Mouse (Mus musculus) MEL (cell line): ENCODE results near the gene Gata2. TPM values are rescaled to one million over a fixed set of nuclear protein-coding genes. Genes with fewer than 3 reads are reported as not detected.

Experiments used
- DNase-seq: peaks from one replicate; pipeline ENCODE4 v3.0.0; 2011; ENCODE audit warnings: low read depth, low spot score
- H3K27ac ChIP-seq: 2 replicates; pipeline ENCODE4 v1.5.1; 2012; ENCODE audit warnings: low read depth, mild to moderate bottlenecking, control low read depth, low read length, moderate library complexity; ENCODE audit not compliant: control insufficient read depth
- H3K27me3 ChIP-seq, 2 experiments: fragments of 150-350 bp in 1 of 2; sonication (generic) in 1 of 2; 2 replicates each; pipeline ENCODE4 v1.6.1; 2012; ENCODE audit warnings: low read length in 2 of 2, mild to moderate bottlenecking in 2 of 2, improper control_type of control experiment in 1 of 2, moderate library complexity in 1 of 2; ENCODE audit not compliant: insufficient read depth in 2 of 2, control insufficient read depth in 1 of 2
- H3K36me3 ChIP-seq, 2 experiments: 2 replicates each; pipeline ENCODE4 v1.6.1; 2012 to 2014; ENCODE audit warnings: low read length in 2 of 2, improper control_type of control experiment in 1 of 2, inconsistent platforms in 1 of 2, mild to moderate bottlenecking in 1 of 2; ENCODE audit not compliant: insufficient read depth in 2 of 2, control insufficient read depth in 1 of 2
- H3K4me1 ChIP-seq, 2 experiments: fragments of 150-350 bp in 1 of 2; sonication (generic) in 1 of 2; 2 replicates each; pipeline ENCODE4 v1.6.1; 2012; ENCODE audit warnings: low read length in 2 of 2, improper control_type of control experiment in 1 of 2, mild to moderate bottlenecking in 1 of 2; ENCODE audit not compliant: insufficient read depth in 2 of 2, control insufficient read depth in 1 of 2
- H3K4me3 ChIP-seq, 2 experiments: fragments of 150-350 bp in 1 of 2; sonication (generic) in 1 of 2; 2 replicates each; pipeline ENCODE4 v1.5.1; 2012; ENCODE audit warnings: low read depth in 2 of 2, low read length in 2 of 2, mild to moderate bottlenecking in 2 of 2, moderate library complexity in 2 of 2, control low read depth in 1 of 2, improper control_type of control experiment in 1 of 2; ENCODE audit not compliant: control insufficient read depth in 1 of 2, insufficient read depth in 1 of 2
- H3K79me2 ChIP-seq: 2 replicates; pipeline ENCODE4 v1.6.1; 2012; ENCODE audit warnings: mild to moderate bottlenecking, low read length, moderate library complexity; ENCODE audit not compliant: control insufficient read depth, poor library complexity, insufficient read depth
- H3K9ac ChIP-seq: 2 replicates; pipeline ENCODE4 v1.6.1; 2012; ENCODE audit warnings: low read depth, mild to moderate bottlenecking, control low read depth, low read length, moderate library complexity; ENCODE audit not compliant: control insufficient read depth, poor library complexity, severe bottlenecking
- H3K9me3 ChIP-seq: fragments of 150-350 bp; sonication (generic); replicated peaks from 2 replicates; pipeline ENCODE4 v1.6.1; 2012; ENCODE audit warnings: mild to moderate bottlenecking, low read length, improper control_type of control experiment, moderate library complexity; ENCODE audit not compliant: insufficient read depth
- CHD1 ChIP-seq: IDR thresholded peaks from 2 replicates; pipeline ENCODE4 v1.6.1; 2012; ENCODE audit warnings: low read depth, mild to moderate bottlenecking, inconsistent platforms, low read length, improper control_type of control experiment
- CTCF ChIP-seq, 3 experiments: IDR thresholded peaks in 2 of 3; conservative IDR thresholded peaks in 1 of 3; 2 replicates each; pipeline ENCODE4 v1.5.1; 2011 to 2012; ENCODE audit warnings: low read length in 3 of 3, low read depth in 2 of 3, mild to moderate bottlenecking in 2 of 3, improper control_type of control experiment in 1 of 3, inconsistent platforms in 1 of 3, mixed read lengths in 1 of 3, moderate library complexity in 1 of 3; ENCODE audit not compliant: control insufficient read depth in 1 of 3, insufficient read depth in 1 of 3, poor library complexity in 1 of 3, severe bottlenecking in 1 of 3
- E2F4 ChIP-seq: IDR thresholded peaks from 2 replicates; pipeline ENCODE4 v1.6.1; 2011; ENCODE audit warnings: low read depth, low read length, improper control_type of control experiment, borderline replicate concordance
- EP300 ChIP-seq, 2 experiments: IDR thresholded peaks; 2 replicates each; pipeline ENCODE4 v1.6.1; 2011; ENCODE audit warnings: improper control_type of control experiment in 2 of 2, low read length in 2 of 2, low read depth in 1 of 2, mild to moderate bottlenecking in 1 of 2
- GABPA ChIP-seq: IDR thresholded peaks from 2 replicates; pipeline ENCODE4 v1.6.1; 2012; ENCODE audit warnings: low read depth, mild to moderate bottlenecking, inconsistent platforms, low read length, improper control_type of control experiment, moderate library complexity
- HCFC1 ChIP-seq: IDR thresholded peaks from 2 replicates; pipeline ENCODE4 v1.6.1; 2012; ENCODE audit warnings: low read depth, mild to moderate bottlenecking, inconsistent platforms, low read length, improper control_type of control experiment, moderate library complexity
- MAFK ChIP-seq: IDR thresholded peaks from 2 replicates; pipeline ENCODE4 v1.6.1; 2011; ENCODE audit warnings: low read depth, mild to moderate bottlenecking, low read length, improper control_type of control experiment, borderline replicate concordance
- MAX ChIP-seq: IDR thresholded peaks from 2 replicates; pipeline ENCODE4 v1.6.1; 2011; ENCODE audit warnings: low read length, improper control_type of control experiment
- MEF2A ChIP-seq: IDR thresholded peaks from 2 replicates; pipeline ENCODE4 v1.6.1; 2014; ENCODE audit warnings: low read depth, mild to moderate bottlenecking, inconsistent platforms, low read length, improper control_type of control experiment; ENCODE audit not compliant: poor library complexity, insufficient replicate concordance, severe bottlenecking; ENCODE audit errors: extremely low read depth
- MYB ChIP-seq: IDR thresholded peaks from 2 replicates; pipeline ENCODE4 v1.6.1; 2011; ENCODE audit warnings: mild to moderate bottlenecking, low read depth, low read length, improper control_type of control experiment
- NELFE ChIP-seq: IDR thresholded peaks from 2 replicates; pipeline ENCODE4 v1.6.1; 2011; ENCODE audit warnings: low read depth, low read length, improper control_type of control experiment
- POLR2AphosphoS5 ChIP-seq: IDR thresholded peaks from 2 replicates; pipeline ENCODE4 v1.6.1; 2012; ENCODE audit warnings: low read depth, borderline replicate concordance, mild to moderate bottlenecking, inconsistent platforms, low read length, moderate library complexity, mixed read lengths
- RCOR1 ChIP-seq: IDR thresholded peaks from 2 replicates; pipeline ENCODE4 v1.6.1; 2012; ENCODE audit warnings: low read depth, mild to moderate bottlenecking, inconsistent platforms, low read length, improper control_type of control experiment
- USF2 ChIP-seq, 2 experiments: IDR thresholded peaks; 2 replicates each; pipeline ENCODE4 v1.6.1; 2011 to 2012; ENCODE audit warnings: improper control_type of control experiment in 2 of 2, low read length in 2 of 2, borderline replicate concordance in 1 of 2, inconsistent platforms in 1 of 2, low read depth in 1 of 2, mild to moderate bottlenecking in 1 of 2; ENCODE audit not compliant: insufficient read depth in 1 of 2
- ZMIZ1 ChIP-seq: IDR thresholded peaks from 2 replicates; pipeline ENCODE4 v1.6.1; 2012; ENCODE audit warnings: low read depth, mild to moderate bottlenecking, inconsistent platforms, low read length, improper control_type of control experiment, moderate library complexity
- polyA plus RNA-seq, 2 experiments: library from polyadenylated mRNA; stranded (reverse) in 1 of 2; unstranded in 1 of 2; fragments of >175 nt in 1 of 2; fragments of >200 nt in 1 of 2; gene quantifications; 2 replicates each; pipeline versions ENCODE4 v1.2.1 to v1.2.4; 2012; ENCODE audit warnings: low replicate concordance in 2 of 2, low read depth in 1 of 2; ENCODE audit not compliant: insufficient read length in 2 of 2, insufficient read depth in 1 of 2, missing spikeins in 1 of 2
- total RNA-seq: library from RNA; depleted of rRNA; stranded (reverse); fragments of 300-350 nt; gene quantifications from 2 replicates; pipeline ENCODE4 v1.2.3, GENCODE M21; 2012

Gene Gata2
- total and polyA plus RNA-seq, 3 experiments, result 7.7 to 12.4 TPM; not detected in 1

GRCm38 (mm10) chr6:88202921-88203690, 9.4 kb downstream of the Gata2 start (continued):
- TF ChIP-seq NELFE (no peak), MAFK (no peak; the same call in 1 of the 2 replicates), CTCF (IDR thresholded peaks at IDR 0.05 in 2 of 3, conservative IDR thresholded peaks at IDR 0.05 in 1 of 3; ENCODE audit: control insufficient read depth in 1 of 3, insufficient read depth in 1 of 3, low read depth in 2 of 3, low read length in 3 of 3, poor library complexity in 1 of 3, severe bottlenecking in 1 of 3) (peak in 2 of 3 experiments; percentile 10 to 37; a peak in 2 of 6 replicates), E2F4 (no peak)

GRCm38 (mm10) chr6:88203791-88204405, 10.2 kb downstream of the Gata2 start:
- Histone ChIP-seq H3K79me2 (no peaks in the 10 kb centered on the region; the same call in none of the 2 replicates), H3K4me1 (peaks cover 17 to 18% of the 10 kb centered on the region in 2 experiments), H3K4me3 (peak overlapping the region; percentile 39 to 43; a peak in 3 of 4 replicates), H3K36me3 (peaks cover 0 to 18% of the 10 kb centered on the region in 2 experiments; a peak in 2 of 4 replicates), H3K9ac (peak overlapping the region; percentile 70), H3K9me3 (no peaks in the 10 kb centered on the region), H3K27me3 (no peaks in the 10 kb centered on the region), H3K27ac (peak overlapping the region; percentile 97)
- no peak for DNase-seq
- TF ChIP-seq ZMIZ1 (no peak), EP300 (IDR thresholded peaks at IDR 0.05; ENCODE audit: low read depth in 1 of 2, low read length in 2 of 2) (no peak), NELFE (no peak), MYB (no peak), MAFK (no peak), MAX (no peak), RCOR1 (no peak), GABPA (no peak), CHD1 (no peak), CTCF (IDR thresholded peaks at IDR 0.05 in 2 of 3, conservative IDR thresholded peaks at IDR 0.05 in 1 of 3; ENCODE audit: control insufficient read depth in 1 of 3, insufficient read depth in 1 of 3, low read depth in 2 of 3, low read length in 3 of 3, poor library complexity in 1 of 3, severe bottlenecking in 1 of 3) (no peak), POLR2AphosphoS5 (no peak), HCFC1 (no peak), USF2 (IDR thresholded peaks at IDR 0.05; ENCODE audit: borderline replicate concordance in 1 of 2, insufficient read depth in 1 of 2, low read depth in 1 of 2, low read length in 2 of 2) (no peak), MEF2A (no peak)
